Mouse (Mus musculus) heart, embryonic 14.5 days (tissue): ENCODE data around the gene Olfr279. TPM values are rescaled to one million over a fixed set of nuclear protein-coding genes. Genes with fewer than 3 reads are reported as not detected.

Experiments
- ATAC-seq: fragments of 200-750 bp; cut with Nextera tagmentation; 2 replicates; pipeline ENCODE4 v1.8.0; 2017; ENCODE audit warnings: low read depth, moderate TSS enrichment; ENCODE audit not compliant: insufficient number of reproducible peaks, insufficient read depth, low FRiP score
- H3K27ac ChIP-seq, 2 experiments: fragments of 200-500 bp in 1 of 2; fragments of 300-500 bp in 1 of 2; sonication (generic) in 1 of 2; replicated peaks in 1 of 2; 2 replicates each; pipeline ENCODE4 v1.5.1; 2012 to 2014; ENCODE audit warnings: low read depth in 2 of 2, low read length in 2 of 2, control low read depth in 1 of 2, mild to moderate bottlenecking in 1 of 2, mixed read lengths in 1 of 2; ENCODE audit not compliant: control insufficient read depth in 1 of 2, insufficient read depth in 1 of 2
- H3K27me3 ChIP-seq: fragments of 300-500 bp; sonication (generic); 2 replicates; pipeline ENCODE4 v1.6.1; 2014; ENCODE audit warnings: mild to moderate bottlenecking, low read length, control low read depth; ENCODE audit not compliant: control insufficient read depth, insufficient read depth
- H3K36me3 ChIP-seq: fragments of 300-500 bp; sonication (generic); 2 replicates; pipeline ENCODE4 v1.6.1; 2014; ENCODE audit warnings: mild to moderate bottlenecking, control low read depth, low read length, mixed read lengths; ENCODE audit not compliant: control insufficient read depth, insufficient read depth
- H3K4me1 ChIP-seq, 2 experiments: fragments of 200-500 bp in 1 of 2; fragments of 300-500 bp in 1 of 2; sonication (generic) in 1 of 2; 2 replicates each; pipeline ENCODE4 v1.6.1; 2012 to 2014; ENCODE audit warnings: low read length in 2 of 2, control low read depth in 1 of 2, mixed read lengths in 1 of 2; ENCODE audit not compliant: control insufficient read depth in 2 of 2, insufficient read depth in 2 of 2
- H3K4me2 ChIP-seq: fragments of 300-500 bp; sonication (generic); 2 replicates; pipeline ENCODE4 v1.6.1; 2014; ENCODE audit warnings: mild to moderate bottlenecking, low read length
- H3K4me3 ChIP-seq, 2 experiments: fragments of 200-500 bp in 1 of 2; fragments of 300-500 bp in 1 of 2; sonication (generic) in 1 of 2; 2 replicates each; pipeline ENCODE4 v1.5.1; 2012 to 2014; ENCODE audit warnings: low read length in 2 of 2, mild to moderate bottlenecking in 2 of 2, control low read depth in 1 of 2, low read depth in 1 of 2, moderate library complexity in 1 of 2; ENCODE audit not compliant: control insufficient read depth in 1 of 2, insufficient read depth in 1 of 2
- H3K9ac ChIP-seq: fragments of 300-500 bp; sonication (generic); 2 replicates; pipeline ENCODE4 v1.6.1; 2014; ENCODE audit warnings: mild to moderate bottlenecking, low read length
- H3K9me3 ChIP-seq: fragments of 300-500 bp; sonication (generic); 2 replicates; pipeline ENCODE4 v1.6.1; 2016; ENCODE audit warnings: low read length, control low read depth; ENCODE audit not compliant: control insufficient read depth
- WGBS: fragments of 180-500 bp; shearing (Covaris S2); extraction: QIAGEN DNeasy Blood & Tissue Kit; methylation state at CpG from one replicate; pipeline ENCODE4 v1.1.7; 2014; 5-methylcytosine and 5-hydroxymethylcytosine counted together
- polyA plus RNA-seq: library from polyadenylated mRNA; unstranded; fragments of >200 nt; fragmentation: Nextera tagmentation; extraction: Ambion mirVana; gene quantifications from 2 replicates; pipeline ENCODE4 v1.2.1, GENCODE M21; 2014

Gene Olfr279
- polyA plus RNA-seq, 1 experiment from 2014 or later = not detected

- no peaks in the 10 kb centered on the region for H3K9me3 ChIP-seq
- H3K4me2 ChIP-seq = no peak overlapping the region
- H3K4me3 ChIP-seq = no peak overlapping the region
- WGBS = 54% methylated on average over 5 of the region's 5 CpGs
- no peaks in the 10 kb centered on the region for H3K4me1 ChIP-seq
- no peak overlapping the region for H3K27ac ChIP-seq
- H3K36me3 ChIP-seq = peaks cover 100% of the 10 kb centered on the region
- no peak overlapping the region for H3K9ac ChIP-seq
- ATAC-seq = no peak
- no peaks in the 10 kb centered on the region for H3K27me3 ChIP-seq
Observed at GRCm38 (mm10) chr15:98526057-98526456, 33.9 kb downstream of the Olfr279 start.

- Histone ChIP-seq H3K9me3 (no peaks in the 10 kb centered on the region), H3K27ac (no peak overlapping the region), H3K36me3 (peaks cover 98% of the 10 kb centered on the region), H3K4me2 (no peak overlapping the region), H3K4me1 (peaks cover under 1 to 2% of the 10 kb centered on the region in 2 experiments), H3K27me3 (no peaks in the 10 kb centered on the region), H3K9ac (no peak overlapping the region), H3K4me3 (no peak overlapping the region)
- no peak for ATAC-seq
- WGBS = 90% methylated on average over 5 of the region's 5 CpGs
Observed at GRCm38 (mm10) chr15:98527056-98527771, 35.0 kb downstream of the Olfr279 start.

- WGBS = 86% methylated on average over 5 of the region's 5 CpGs
- H3K4me3 ChIP-seq = no peak overlapping the region
- no peak overlapping the region for H3K4me2 ChIP-seq
- no peak for ATAC-seq
- H3K27me3 ChIP-seq = no peaks in the 10 kb centered on the region
- H3K27ac ChIP-seq = no peak overlapping the region
- H3K9me3 ChIP-seq = no peaks in the 10 kb centered on the region
- peaks cover 89% of the 10 kb centered on the region for H3K36me3 ChIP-seq
- no peak overlapping the region for H3K9ac ChIP-seq
- peaks cover 5 to 9% of the 10 kb centered on the region in 2 experiments for H3K4me1 ChIP-seq
Observed at GRCm38 (mm10) chr15:98528066-98528563, 35.9 kb downstream of the Olfr279 start.

GRCm38 (mm10) chr15:98532281-98532680 lies 40.1 kb downstream of the Olfr279 start:
- Histone ChIP-seq H3K27ac (0 out of 4 replicates have a peak overlapping the region, but pooled peaks of 1 of the 2 experiments have one; percentile 99), H3K9me3 (no peaks in the 10 kb centered on the region), H3K4me3 (peak overlapping the region; percentile 81 to 87; a peak in 3 of 4 replicates), H3K4me1 (peaks cover 5 to 13% of the 10 kb centered on the region in 2 experiments), H3K9ac (peak overlapping the region; percentile 96), H3K36me3 (peaks cover 47% of the 10 kb centered on the region), H3K4me2 (peak overlapping the region; percentile 94), H3K27me3 (no peaks in the 10 kb centered on the region)
- ATAC-seq = no peak
- WGBS = 36% methylated on average over 5 of the region's 5 CpGs

- Histone ChIP-seq H3K9me3 (no peaks in the 10 kb centered on the region), H3K27me3 (no peaks in the 10 kb centered on the region), H3K9ac (peak overlapping the region; percentile 96), H3K4me1 (peaks cover 5 to 13% of the 10 kb centered on the region in 2 experiments), H3K36me3 (peaks cover 42% of the 10 kb centered on the region), H3K27ac (peak overlapping the region; percentile 43 to 99; a peak in 2 of 4 replicates), H3K4me3 (peak overlapping the region; percentile 81 to 87), H3K4me2 (peak overlapping the region; percentile 94)
- under 1% methylated on average over 18 of the region's 18 CpGs for WGBS
- no peak for ATAC-seq
Observed at GRCm38 (mm10) chr15:98533035-98533531, 40.9 kb downstream of the Olfr279 start.

- H3K27me3 ChIP-seq = no peaks in the 10 kb centered on the region
- no peaks in the 10 kb centered on the region for H3K9me3 ChIP-seq
- H3K36me3 ChIP-seq = peaks cover 37% of the 10 kb centered on the region
- H3K27ac ChIP-seq = peak within 1 kb of the TSS; percentile 98 to 99
- peak within 1 kb of the TSS; percentile 96 for H3K9ac ChIP-seq
- 1% methylated on average over 68 of the region's 70 CpGs for WGBS
- peak within 1 kb of the TSS; percentile 94 for H3K4me2 ChIP-seq
- peaks cover 5 to 13% of the 10 kb centered on the region in 2 experiments for H3K4me1 ChIP-seq
- peak within 1 kb of the TSS; percentile 81 to 87 for H3K4me3 ChIP-seq
- ATAC-seq = peak; percentile 100
Observed at GRCm38 (mm10) chr15:98533881-98534627, 41.9 kb downstream of the Olfr279 start, which contains the start of gene Kansl2. Gene Kansl2, minus strand, starts transcription at chr15:98534264.

- no peak for ATAC-seq
- H3K4me2 ChIP-seq = no peak overlapping the region
- WGBS = 84% methylated on average over 4 of the region's 4 CpGs
Observed at GRCm38 (mm10) chr15:98535921-98536320, 43.7 kb downstream of the Olfr279 start.

More at GRCm38 (mm10) chr15:98535921-98536320, 43.7 kb downstream of the Olfr279 start:
- Histone ChIP-seq H3K4me1 (peaks cover 5 to 13% of the 10 kb centered on the region in 2 experiments), H3K9me3 (no peaks in the 10 kb centered on the region), H3K27ac (no peak overlapping the region), H3K27me3 (no peaks in the 10 kb centered on the region), H3K36me3 (peaks cover 37% of the 10 kb centered on the region), H3K4me3 (no peak overlapping the region), H3K9ac (no peak overlapping the region)
